Mouse (Mus musculus) thymus, postnatal 25 days (tissue): ENCODE results near the gene Gfi1.

ENCODE experiments used
- DNase-seq: peaks from one replicate; pipeline ENCODE4 v3.0.0; 2022

Gene Gfi1

DNA sequence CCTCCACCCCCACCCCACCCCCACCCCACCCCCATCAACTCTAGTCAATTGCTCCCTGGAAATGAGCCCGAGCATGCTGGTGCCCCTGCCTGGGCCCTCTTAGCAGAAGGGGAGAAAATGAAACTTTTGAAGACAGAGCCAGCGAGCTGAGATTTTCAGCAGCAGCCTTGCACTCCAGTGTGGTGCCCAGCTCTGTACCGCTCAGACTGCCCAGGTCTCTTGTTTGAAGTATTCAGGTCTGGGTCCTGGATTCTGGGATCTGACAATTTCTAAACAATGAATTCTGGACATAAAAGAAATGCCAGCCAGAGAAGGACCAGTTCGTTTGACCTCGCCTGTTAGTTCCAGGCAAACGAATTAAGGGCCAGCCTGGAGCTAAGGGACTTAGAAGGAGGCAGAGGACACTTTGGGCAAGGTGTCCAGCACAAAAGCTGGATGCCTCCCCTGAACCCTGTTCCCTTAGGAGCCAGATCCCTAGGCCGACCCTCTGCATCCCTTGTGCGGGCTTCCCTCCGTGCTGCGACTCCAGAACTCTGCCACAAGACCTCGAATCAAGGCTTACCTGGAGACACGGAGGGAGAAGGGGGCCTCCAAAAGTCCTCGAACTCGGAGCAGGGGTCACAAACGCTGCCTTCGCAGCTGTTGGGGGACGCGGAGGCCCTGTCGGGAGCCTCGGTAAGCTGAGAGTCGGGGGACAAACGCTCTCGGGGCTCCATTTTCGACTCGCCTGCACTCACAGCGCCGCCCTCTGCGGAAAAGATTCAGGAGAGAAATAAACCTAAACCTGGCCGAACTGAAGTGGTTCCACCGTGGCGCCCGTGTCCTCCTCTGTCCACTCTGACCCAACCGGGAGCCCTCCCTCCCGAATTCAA is 2.9 kb downstream of the Gfi1 start:
- peak; percentile 77 for DNase-seq

- DNase-seq, result no peak
Measured at GRCm38 (mm10) chr5:107721638-107722011, 4.2 kb downstream of the Gfi1 start.

DNA sequence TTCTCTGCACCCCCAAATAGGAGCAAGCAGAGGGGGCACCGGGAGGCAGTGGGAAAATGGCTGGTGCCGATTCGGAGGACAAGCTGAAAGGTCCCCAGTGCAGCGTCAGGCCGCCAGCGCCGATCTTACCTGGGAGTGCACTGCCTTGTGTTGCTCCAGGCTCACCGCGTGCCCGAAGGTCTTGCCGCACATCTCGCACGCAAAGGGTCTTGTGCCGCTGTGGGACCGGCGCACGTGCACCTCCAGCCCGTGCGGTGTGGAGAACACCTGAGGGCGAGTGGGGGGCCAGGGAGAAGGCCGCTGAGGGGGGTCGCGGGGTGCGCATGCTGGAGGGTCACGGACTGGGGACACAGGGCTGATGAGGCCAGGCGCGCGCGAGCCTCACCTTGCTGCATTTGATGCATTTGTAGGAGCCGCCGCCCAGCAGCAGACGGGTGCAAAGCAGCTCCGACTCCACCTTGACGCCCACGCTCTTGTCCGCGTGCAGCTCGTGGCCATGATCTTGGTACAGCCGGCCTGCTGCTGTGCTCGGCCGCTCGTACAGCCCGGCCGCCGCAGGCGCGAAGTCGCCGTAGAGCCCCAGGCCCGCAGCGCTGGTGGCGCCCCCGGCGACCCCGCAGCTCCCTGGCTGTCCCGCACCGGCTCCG is 4.7 kb downstream of the Gfi1 start:
- no peak for DNase-seq

GRCm38 (mm10) chr5:107720511-107720910 is 5.3 kb downstream of the Gfi1 start:
- peak; percentile 30 for DNase-seq

- DNase-seq, result peak; percentile 35
Measured at GRCm38 (mm10) chr5:107719786-107720185, 6.0 kb downstream of the Gfi1 start.

DNA sequence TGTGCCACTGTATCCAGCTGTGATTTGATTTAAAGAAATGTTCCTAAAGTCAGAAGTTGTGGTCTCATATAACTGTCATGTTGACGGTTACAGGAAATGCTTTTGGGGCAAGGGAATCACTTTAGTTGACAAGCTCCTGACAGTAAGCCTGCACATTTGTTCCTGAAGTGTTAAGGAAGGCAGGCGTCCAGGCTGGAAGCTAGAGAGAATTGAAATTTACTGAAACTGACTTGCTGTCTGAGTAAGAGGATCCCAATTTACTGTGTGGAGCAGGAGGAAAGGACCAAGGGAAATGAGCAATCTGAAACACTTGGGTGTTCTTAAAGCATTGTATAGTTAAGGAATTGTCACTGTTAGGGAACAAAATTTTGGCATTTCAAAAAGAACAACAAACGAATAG is 6.6 kb downstream of the Gfi1 start:
- DNase-seq, result peak; percentile 23

DNA sequence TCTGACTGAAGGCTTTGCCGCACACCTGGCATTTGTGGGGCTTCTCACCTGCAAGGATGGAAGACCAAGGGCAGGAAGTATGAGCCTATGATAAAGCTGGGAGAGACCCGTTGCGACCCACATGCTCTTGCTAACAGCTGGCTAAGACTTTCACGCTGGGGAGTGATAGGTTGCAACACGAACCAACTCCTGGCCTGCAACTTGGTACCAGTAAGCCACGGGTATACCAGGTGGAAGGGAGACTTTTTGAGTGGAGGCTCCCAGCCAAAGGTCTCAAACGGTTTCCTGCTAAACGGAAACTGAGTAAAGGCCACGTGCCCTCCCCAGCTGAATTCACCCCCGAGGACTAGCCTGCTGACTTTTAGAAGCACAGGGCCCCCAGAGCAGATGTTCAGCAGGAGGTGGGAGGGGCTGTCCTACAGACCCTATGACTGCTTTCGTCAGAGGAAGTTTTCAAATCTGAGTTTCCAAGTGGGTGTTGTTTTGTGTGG is 7.9 kb downstream of the Gfi1 start:
- peak; percentile 89 for DNase-seq

DNA sequence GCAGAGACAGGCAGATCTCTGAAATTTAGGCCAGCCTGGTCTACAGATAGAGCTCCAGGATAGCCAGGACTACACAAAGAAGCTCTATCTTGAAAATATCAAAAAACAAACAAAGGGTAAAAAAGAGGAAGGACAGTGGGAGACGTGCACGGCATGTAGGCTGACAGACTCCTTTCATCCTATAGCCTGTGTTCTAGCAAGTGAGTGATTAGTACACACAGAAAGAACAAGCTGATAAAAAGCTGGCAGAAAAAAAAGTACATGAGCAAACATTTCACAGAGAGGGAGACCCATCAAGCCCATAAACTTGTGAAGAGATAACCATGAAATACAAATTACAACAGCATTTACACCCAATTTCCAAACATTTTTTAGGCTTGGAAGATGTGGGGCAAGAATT is 14.1 kb downstream of the Gfi1 start:
- no peak for DNase-seq

GRCm38 (mm10) chr5:107708124-107708797 is 17.6 kb downstream of the Gfi1 start:
- no peak for DNase-seq

DNA sequence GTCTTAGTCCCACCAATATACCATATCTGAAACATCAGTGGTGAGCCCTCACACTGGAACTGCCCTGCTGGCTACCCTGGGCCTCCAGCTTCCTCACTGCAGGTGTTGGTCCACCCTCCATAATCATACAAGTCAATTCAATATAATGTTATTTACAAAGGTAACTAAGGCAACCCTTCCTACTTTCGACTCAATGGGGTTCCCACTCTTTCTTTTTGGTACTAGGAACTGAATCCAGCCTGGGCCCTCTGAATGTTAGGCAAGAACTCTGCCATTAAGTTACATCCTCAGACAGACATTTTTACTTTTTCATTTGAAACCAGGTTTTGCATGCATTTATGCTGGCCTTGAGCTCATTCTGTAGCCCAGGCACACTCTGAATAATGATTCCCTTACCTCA is 19.6 kb downstream of the Gfi1 start:
- DNase-seq, result no peak

GRCm38 (mm10) chr5:107705756-107706155 is 20.1 kb downstream of the Gfi1 start:
- DNase-seq, result no peak

DNA sequence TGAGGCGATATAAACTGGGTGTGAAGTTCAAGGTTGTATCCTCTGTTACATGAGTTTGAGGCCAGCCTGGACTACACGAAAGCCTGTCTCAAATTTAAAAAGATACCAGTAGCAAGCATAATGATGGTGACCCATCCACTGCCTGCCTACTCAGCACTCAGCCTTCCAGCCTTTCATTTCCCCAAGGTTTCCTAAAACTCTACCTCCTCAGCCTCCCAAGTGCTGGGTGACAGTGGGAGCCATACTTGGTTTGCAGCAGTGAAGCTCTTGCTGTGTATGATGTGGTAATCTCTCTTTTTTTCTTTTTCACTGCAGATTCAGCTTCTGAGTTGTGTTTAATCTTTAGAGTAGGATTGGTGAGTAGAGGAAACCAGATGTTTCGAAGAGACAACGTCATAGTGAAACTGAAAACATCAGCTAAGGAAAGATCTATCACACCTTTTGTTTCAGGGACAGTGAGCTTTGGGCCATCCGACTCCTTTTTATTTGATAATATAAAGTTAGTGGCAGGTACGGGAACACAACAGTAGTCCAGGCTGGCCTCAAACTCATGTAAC is 22.6 kb downstream of the Gfi1 start:
- peak; percentile 59 for DNase-seq

- DNase-seq, result no peak
Measured at GRCm38 (mm10) chr5:107701658-107702057, 24.2 kb downstream of the Gfi1 start.

- no peak for DNase-seq
Measured at GRCm38 (mm10) chr5:107700873-107701272, 25.0 kb downstream of the Gfi1 start.

- DNase-seq, result no peak
Measured at GRCm38 (mm10) chr5:107698888-107699287, 26.9 kb downstream of the Gfi1 start.

- no peak for DNase-seq
Measured at GRCm38 (mm10) chr5:107695019-107695418, 30.8 kb downstream of the Gfi1 start.

GRCm38 (mm10) chr5:107688499-107688866 is 37.4 kb downstream of the Gfi1 start:
- no peak for DNase-seq

- peak; percentile 81 for DNase-seq
Measured at GRCm38 (mm10) chr5:107687592-107688498, 38.0 kb downstream of the Gfi1 start.

- no peak for DNase-seq
Measured at GRCm38 (mm10) chr5:107687161-107687560, 38.7 kb downstream of the Gfi1 start.

DNA sequence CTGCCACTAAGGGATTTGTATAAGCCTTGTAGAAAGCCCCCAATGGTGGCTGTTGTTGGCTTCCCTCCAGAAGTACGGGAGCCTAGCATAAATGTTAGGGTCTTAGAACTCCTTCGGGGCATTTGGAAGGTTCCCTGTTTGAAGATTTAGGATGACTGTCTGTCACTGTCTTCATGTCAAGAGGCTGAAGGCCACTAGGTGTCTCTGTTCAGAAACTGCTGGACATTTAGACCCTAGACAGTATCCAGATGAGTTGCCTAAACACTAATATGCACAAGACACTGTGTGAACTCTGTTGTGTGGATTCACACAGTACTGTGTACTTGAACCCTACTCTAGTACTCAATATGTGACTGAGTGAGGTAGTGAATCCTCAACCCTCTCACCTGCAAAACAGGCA is 41.5 kb downstream of the Gfi1 start:
- peak; percentile 36 for DNase-seq

GRCm38 (mm10) chr5:107681300-107681699 is 44.5 kb downstream of the Gfi1 start:
- no peak for DNase-seq

DNA sequence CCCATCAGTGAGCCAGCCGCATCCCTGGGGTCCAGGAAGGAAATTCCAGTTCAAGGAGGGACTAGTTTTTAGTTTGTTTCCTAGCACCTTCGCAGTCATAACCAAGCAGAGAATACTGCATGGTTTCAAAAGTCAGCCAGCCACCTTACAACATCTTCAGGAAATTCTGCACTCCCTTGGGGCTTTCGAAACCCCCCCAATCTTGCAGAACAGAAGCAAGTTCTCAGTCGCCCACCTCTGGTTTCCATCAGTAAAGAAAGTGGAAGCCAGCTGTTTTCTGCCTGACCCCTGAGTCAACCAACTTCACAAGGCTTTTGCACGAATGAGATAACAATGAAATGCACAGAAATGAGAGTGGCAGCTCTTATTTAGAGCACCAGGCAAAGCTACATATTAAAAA is 47.4 kb downstream of the Gfi1 start:
- no peak for DNase-seq
